Mouse (Mus musculus) CH12.LX (cell line): ENCODE results near the gene Krtap9-3. TPM values are rescaled to one million over a fixed set of nuclear protein-coding genes. Genes with fewer than 3 reads are reported as not detected.
"Not testable (repeated sequence)": the region's sequence is repeated elsewhere in the genome, so short reads cannot be mapped to it uniquely, and the experiment has no call there.

ENCODE experiments used
- DNase-seq: peaks from one replicate; pipeline ENCODE4 v3.0.0-alpha.2; 2013; ENCODE audit errors: extremely low read depth
- H3K27ac ChIP-seq: 2 replicates; pipeline ENCODE4 v1.5.1; 2012; ENCODE audit warnings: low read depth, mild to moderate bottlenecking, control low read depth, moderate library complexity; ENCODE audit not compliant: insufficient read depth
- H3K27me3 ChIP-seq: replicated peaks from 2 replicates; pipeline ENCODE3; 2012; ENCODE audit warnings: inconsistent platforms
- H3K36me3 ChIP-seq, 2 experiments: replicated peaks in 1 of 2; 2 replicates each; pipeline versions ENCODE3 to v1.6.1; 2012; ENCODE audit warnings: inconsistent platforms in 1 of 2, low read length in 1 of 2, mild to moderate bottlenecking in 1 of 2, mixed read lengths in 1 of 2, moderate library complexity in 1 of 2; ENCODE audit not compliant: control insufficient read depth in 1 of 2, insufficient read depth in 1 of 2
- H3K4me1 ChIP-seq, 2 experiments: 2 replicates each; pipeline ENCODE4 v1.6.1; 2012; ENCODE audit warnings: inconsistent platforms in 1 of 2, moderate library complexity in 1 of 2; ENCODE audit not compliant: insufficient read depth in 2 of 2, control insufficient read depth in 1 of 2
- H3K4me2 ChIP-seq: 2 replicates; pipeline ENCODE4 v1.6.1; 2012; ENCODE audit warnings: low read depth, mild to moderate bottlenecking, control low read depth; ENCODE audit not compliant: poor library complexity, insufficient read depth, severe bottlenecking
- H3K4me3 ChIP-seq, 3 experiments: fragments of 150-350 bp in 1 of 3; sonication (generic) in 1 of 3; replicated peaks in 1 of 3; 2 replicates each; pipeline versions ENCODE3 to v1.5.1; 2011 to 2012; ENCODE audit warnings: low read depth in 2 of 3, low read length in 2 of 3, mild to moderate bottlenecking in 2 of 3, moderate library complexity in 2 of 3, control low read depth in 1 of 3, improper control_type of control experiment in 1 of 3, inconsistent platforms in 1 of 3, mixed read lengths in 1 of 3; ENCODE audit not compliant: poor library complexity in 1 of 3
- H3K79me2 ChIP-seq: replicated peaks from 2 replicates; pipeline ENCODE4 v1.6.1; 2012; ENCODE audit warnings: mild to moderate bottlenecking, moderate library complexity; ENCODE audit not compliant: control insufficient read depth, poor library complexity, insufficient read depth, severe bottlenecking; ENCODE audit errors: extremely low read depth
- H3K9ac ChIP-seq: 2 replicates; pipeline ENCODE4 v1.6.1; 2012; ENCODE audit warnings: low read depth, mild to moderate bottlenecking, control low read depth, moderate library complexity; ENCODE audit not compliant: insufficient read depth
- H3K9me3 ChIP-seq: replicated peaks from 2 replicates; pipeline ENCODE3; 2012; ENCODE audit warnings: low read length, inconsistent platforms, mixed read lengths
- E2F4 ChIP-seq: IDR thresholded peaks from 2 replicates; pipeline ENCODE4 v1.6.1; 2011; ENCODE audit warnings: low read depth, low read length, improper control_type of control experiment; ENCODE audit not compliant: insufficient replicate concordance
- EP300 ChIP-seq: IDR thresholded peaks from 2 replicates; pipeline ENCODE4 v1.6.1; 2011; ENCODE audit warnings: low read length, improper control_type of control experiment
- HCFC1 ChIP-seq: IDR thresholded peaks from 2 replicates; pipeline ENCODE4 v1.6.1; 2012; ENCODE audit warnings: low read depth, mild to moderate bottlenecking, inconsistent platforms, low read length, improper control_type of control experiment
- IRF4 ChIP-seq: IDR thresholded peaks from 2 replicates; pipeline ENCODE4 v1.6.1; 2014; ENCODE audit warnings: low read depth, mild to moderate bottlenecking, inconsistent platforms, low read length, improper control_type of control experiment
- MAFK ChIP-seq: IDR thresholded peaks from 2 replicates; pipeline ENCODE4 v1.6.1; 2011; ENCODE audit warnings: low read length, improper control_type of control experiment; ENCODE audit not compliant: insufficient replicate concordance
- MAX ChIP-seq: IDR thresholded peaks from 2 replicates; pipeline ENCODE4 v1.6.1; 2011; ENCODE audit warnings: low read length, improper control_type of control experiment
- MEF2A ChIP-seq: IDR thresholded peaks from 2 replicates; pipeline ENCODE4 v1.6.1; 2014; ENCODE audit warnings: low read depth, mild to moderate bottlenecking, inconsistent platforms, low read length, improper control_type of control experiment, borderline replicate concordance
- PAX5 ChIP-seq: IDR thresholded peaks from 2 replicates; pipeline ENCODE4 v1.6.1; 2012; ENCODE audit warnings: low read length, inconsistent platforms, mixed read lengths
- POLR2AphosphoS2 ChIP-seq: IDR thresholded peaks from 2 replicates; pipeline ENCODE4 v1.6.1; 2011; ENCODE audit warnings: low read depth, low read length, improper control_type of control experiment
- RAD21 ChIP-seq: IDR thresholded peaks from 2 replicates; pipeline ENCODE4 v1.6.1; 2011; ENCODE audit warnings: low read depth, mild to moderate bottlenecking, low read length, improper control_type of control experiment, moderate library complexity
- TBP ChIP-seq: conservative IDR thresholded peaks from 2 replicates; pipeline ENCODE4 v1.6.1; 2011; ENCODE audit warnings: low read depth, low read length, improper control_type of control experiment
- ZNF384 ChIP-seq: IDR thresholded peaks from 2 replicates; pipeline ENCODE4 v1.6.1; 2012; ENCODE audit warnings: low read depth, low read length, improper control_type of control experiment, inconsistent platforms
- dilution Hi-C: fragments of 300-500 bp; cut with MboI; formaldehyde crosslinking; loops from 2 replicates; pipeline ENCODE4 v1.14.3; 2020; ENCODE audit warnings: low sequenced_read_pairs; ENCODE audit not compliant: extremely low pct_unique_long_range_greater_than_20kb, extremely low pct_ligation_motif_present
- in situ Hi-C: fragments of 300-500 bp; cut with MboI; formaldehyde crosslinking; loops from 3 replicates; pipeline ENCODE4 v1.14.3; 2019; ENCODE audit warnings: low sequenced_read_pairs, low pct_ligation_motif_present, low pct_unique_long_range_greater_than_20kb, mixed read lengths
- polyA plus RNA-seq: library from polyadenylated mRNA; unstranded; fragments of >175 nt; gene quantifications from 2 replicates; pipeline ENCODE4 v1.2.1, GENCODE M21; 2012; ENCODE audit warnings: low read depth; ENCODE audit not compliant: insufficient read length
- total RNA-seq, 2 experiments: library from RNA; depleted of rRNA; stranded (reverse); fragments of 300-350 nt in 1 of 2; fragments of >200 nt in 1 of 2; gene quantifications; 2 replicates each; pipeline ENCODE4 v1.2.3; 2012 to 2014

Gene Krtap9-3
- total and polyA plus RNA-seq, 3 experiments: not detected

DNA sequence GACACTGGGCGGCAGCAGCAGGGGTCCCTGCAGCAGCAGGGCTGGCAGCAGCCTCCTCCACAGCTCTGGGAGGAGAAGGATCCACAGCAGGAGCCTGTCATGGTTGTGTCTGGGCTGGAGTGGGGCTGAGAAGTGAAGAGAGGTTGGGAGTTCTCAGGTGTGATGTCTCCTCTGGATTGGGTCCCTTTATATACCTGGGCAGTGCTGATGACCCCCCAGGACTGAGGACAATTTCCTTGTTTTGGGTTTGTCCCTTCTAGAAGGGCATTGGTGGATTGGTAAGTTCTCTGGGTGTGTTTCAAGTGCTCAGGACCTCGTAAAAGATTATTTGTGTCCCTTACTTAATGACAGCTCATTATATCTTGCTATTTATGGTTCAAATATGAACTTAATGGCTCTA, 12.2 kb upstream of the Krtap9-3 start, which contains the start of gene Gm11937:
TSS of gene Gm11937 (minus strand) at position 101 of the 400 bp plus-strand sequence.
- H3K36me3 ChIP-seq, dilution Hi-C loops, H3K9ac ChIP-seq, H3K4me2 ChIP-seq, H3K4me1 ChIP-seq, in situ Hi-C loops, H3K27ac ChIP-seq, H3K4me3 ChIP-seq, H3K9me3 ChIP-seq, H3K79me2 ChIP-seq, DNase-seq: not testable (repeated sequence)
- H3K27me3 ChIP-seq: peaks cover 76% of the 10 kb centered on the region

DNA sequence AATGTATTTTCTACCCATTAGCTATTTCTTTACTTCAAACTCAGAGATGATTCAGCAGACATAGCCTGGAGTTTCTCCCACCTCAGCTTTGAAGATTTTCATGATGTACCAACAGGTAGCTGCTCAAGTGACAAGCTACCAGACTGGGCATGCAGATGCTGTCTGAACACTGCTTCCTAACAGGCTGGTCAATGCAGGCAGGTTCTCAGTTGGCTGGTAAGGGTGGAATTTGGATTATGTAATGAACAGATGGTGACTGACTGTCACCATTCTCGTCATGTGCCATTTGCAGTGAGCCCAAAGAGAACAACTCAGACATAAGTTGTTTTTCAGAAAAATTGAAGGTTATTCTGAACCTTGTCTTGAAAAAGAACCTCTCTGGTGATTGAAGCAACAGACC, 11.2 kb upstream of the Krtap9-3 start:
- no peak for DNase-seq
- in situ Hi-C loops: no loop called here

DNA sequence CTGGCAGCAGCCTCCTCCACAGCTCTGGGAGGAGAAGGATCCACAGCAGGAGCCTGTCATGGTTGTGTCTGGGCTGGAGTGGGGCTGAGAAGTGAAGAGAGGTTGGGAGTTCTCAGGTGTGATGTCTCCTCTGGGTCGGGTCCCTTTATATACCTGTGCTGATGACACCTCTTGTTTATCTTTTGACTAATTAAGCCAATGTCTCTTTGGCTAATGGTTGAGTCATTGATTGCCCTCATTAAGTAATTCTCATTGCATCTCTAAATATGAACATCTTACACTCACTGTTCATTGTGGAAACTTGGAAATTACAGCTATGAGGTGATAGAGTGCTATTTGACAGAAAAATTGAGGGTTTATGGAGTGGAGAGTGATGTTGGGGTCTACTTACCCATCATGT, 5.3 kb upstream of the Krtap9-3 start, which contains the start of gene Gm11938:
TSS of gene Gm11938 (minus strand) at position 101 of the 400 bp plus-strand sequence.
- DNase-seq, H3K9me3 ChIP-seq, H3K4me1 ChIP-seq, H3K36me3 ChIP-seq, H3K4me3 ChIP-seq, dilution Hi-C loops, H3K27ac ChIP-seq, H3K4me2 ChIP-seq, H3K79me2 ChIP-seq, in situ Hi-C loops, H3K9ac ChIP-seq: not testable (repeated sequence)
- H3K27me3 ChIP-seq: peaks cover 73% of the 10 kb centered on the region

More for the DNA sequence above, 11.2 kb upstream of the Krtap9-3 start:
- Histone ChIP-seq H3K9ac (no peak overlapping the region), H3K4me2 (no peak overlapping the region), H3K27ac (no peak overlapping the region), H3K9me3 (no peaks in the 10 kb centered on the region), H3K27me3 (peaks cover 80% of the 10 kb centered on the region), H3K4me3 (no peak overlapping the region), H3K79me2 (no peaks in the 10 kb centered on the region), H3K36me3 (no peaks in the 10 kb centered on the region), H3K4me1 (no peaks in the 10 kb centered on the region)
- TF ChIP-seq ZNF384 (no peak), RAD21 (no peak), PAX5 (no peak), HCFC1 (no peak), MAX (no peak), TBP (no peak)
- dilution Hi-C loops: no loop called here

DNA sequence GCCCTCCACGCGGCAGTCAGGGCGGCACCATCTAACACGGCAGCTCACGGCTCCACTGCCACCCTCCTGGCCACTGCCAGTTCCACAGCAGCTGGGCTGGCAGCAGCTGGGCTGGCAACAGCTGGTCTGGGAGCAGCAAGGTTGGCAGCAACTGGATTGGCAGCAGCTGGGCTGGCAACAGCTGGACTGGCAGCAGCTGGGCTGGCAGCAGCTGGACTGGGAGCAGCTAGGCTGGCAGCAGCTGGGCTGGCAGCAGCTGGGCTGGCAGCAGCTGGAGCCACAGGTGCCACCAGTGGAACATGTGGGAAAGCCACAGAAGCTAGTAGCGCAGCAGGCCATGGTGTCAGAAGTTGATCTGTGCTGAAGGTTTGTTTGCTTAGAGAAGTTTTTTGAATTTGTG, 6.9 kb downstream of the Krtap9-3 start, which contains the start of gene Krtap1-3:
TSS of gene Krtap1-3 (minus strand) at position 359 of the 400 bp plus-strand sequence.
- Histone ChIP-seq H3K4me1 (no peaks in the 10 kb centered on the region), H3K79me2 (no peaks in the 10 kb centered on the region), H3K4me2 (no peak within 1 kb of the TSS), H3K36me3 (no peaks in the 10 kb centered on the region), H3K9me3 (no peaks in the 10 kb centered on the region), H3K27ac (no peak within 1 kb of the TSS), H3K9ac (no peak within 1 kb of the TSS), H3K27me3 (peaks cover 80% of the 10 kb centered on the region), H3K4me3 (no peak within 1 kb of the TSS)
- in situ Hi-C loops: no loop called here
- no peak for DNase-seq
- dilution Hi-C loops: no loop called here
- TF ChIP-seq E2F4: no peak
- no peak for TF ChIP-seq MAFK
- no peak for TF ChIP-seq MEF2A
- no peak for TF ChIP-seq PAX5
- TF ChIP-seq POLR2AphosphoS2: no peak
- no peak for TF ChIP-seq IRF4
- no peak for TF ChIP-seq EP300
- no peak for TF ChIP-seq RAD21
